Mouse (Mus musculus) neural tube, embryonic 10.5 days (tissue): Measurements from ENCODE around the gene Zfp941.

Experiments used
- DNase-seq: peaks from one replicate; pipeline ENCODE4 v3.0.0-alpha.2; 2017; ENCODE audit warnings: low spot score; ENCODE audit errors: extremely low spot score

Gene Zfp941

GRCm38 (mm10) chr7:140821653-140822329 is at the start of gene Zfp941:
Zfp941 (minus strand) TSS chr7:140822178.
- DNase-seq, result peak; percentile 61

- DNase-seq, result no peak
These were observed 42.8 kb upstream of the Zfp941 start for GRCm38 (mm10) chr7:140864761-140865160.

GRCm38 (mm10) chr7:140860728-140861127 is 38.8 kb upstream of the Zfp941 start:
- no peak for DNase-seq

GRCm38 (mm10) chr7:140859997-140860396 is 38.0 kb upstream of the Zfp941 start:
- DNase-seq, result no peak

- no peak for DNase-seq
These were observed 36.8 kb upstream of the Zfp941 start for GRCm38 (mm10) chr7:140858746-140859145.

GRCm38 (mm10) chr7:140857550-140858505 is 35.9 kb upstream of the Zfp941 start, which contains the start of gene Bet1l:
Bet1l (minus strand) TSS chr7:140857577.
- no peak for DNase-seq

GRCm38 (mm10) chr7:140856785-140857549 is 35.0 kb upstream of the Zfp941 start, which contains the start of gene Ric8a:
Ric8a (plus strand) TSS chr7:140856957.
- DNase-seq, result peak; percentile 79

GRCm38 (mm10) chr7:140855860-140856784 is 34.1 kb upstream of the Zfp941 start, which contains the start of gene Gm45785:
Gm45785 (minus strand) TSS chr7:140856331.
- DNase-seq, result peak; percentile 90

- DNase-seq, result no peak
These were observed 33.2 kb upstream of the Zfp941 start for GRCm38 (mm10) chr7:140855181-140855580.

GRCm38 (mm10) chr7:140854483-140854882 is 32.5 kb upstream of the Zfp941 start:
- DNase-seq, result no peak

GRCm38 (mm10) chr7:140853386-140853785 is 31.4 kb upstream of the Zfp941 start:
- no peak for DNase-seq

GRCm38 (mm10) chr7:140851916-140852315 is 29.9 kb upstream of the Zfp941 start:
- DNase-seq, result no peak

- DNase-seq, result no peak
These were observed 26.6 kb upstream of the Zfp941 start for GRCm38 (mm10) chr7:140848591-140848990.

GRCm38 (mm10) chr7:140847755-140848580 is 26.0 kb upstream of the Zfp941 start, which contains the start of gene Odf3:
Odf3 (plus strand) TSS chr7:140847805.
- no peak for DNase-seq

GRCm38 (mm10) chr7:140846676-140847075 is 24.7 kb upstream of the Zfp941 start:
- DNase-seq, result no peak

GRCm38 (mm10) chr7:140845683-140846082 is 23.7 kb upstream of the Zfp941 start:
- no peak for DNase-seq

GRCm38 (mm10) chr7:140844905-140845665 is 23.1 kb upstream of the Zfp941 start, which contains the start of gene Scgb1c1:
Scgb1c1 (plus strand) TSS chr7:140845547.
- DNase-seq, result peak; percentile 93

GRCm38 (mm10) chr7:140843806-140844205 is 21.8 kb upstream of the Zfp941 start:
- no peak for DNase-seq
